Mouse (Mus musculus) hindbrain, embryonic 16.5 days (tissue): ENCODE measurements around the gene Tubg1. TPM values are rescaled to one million over a fixed set of nuclear protein-coding genes. Genes with fewer than 3 reads are reported as not detected.

ENCODE experiments used
- microRNA-seq: library from miRNA; unstranded; fragments of <30 nt; microRNA quantifications from one replicate; pipeline ENCODE4, GENCODE M21; 2017
- polyA plus RNA-seq: library from polyadenylated mRNA; unstranded; fragments of >200 nt; fragmentation: Nextera tagmentation; extraction: Ambion mirVana; gene quantifications from 2 replicates; pipeline ENCODE4 v1.2.1, GENCODE M21; 2015

The Tubg1 gene
- polyA plus RNA-seq, 1 experiment from 2014 or later, result 79.6 TPM

Small RNAs within 50 kb of the gene (microRNA-seq; reads per million reads assigned to microRNA genes)
- not detected for gene Gm27626

Other genes starting within 250 kb of the Tubg1 start
- 49.2 and 49.5 TPM in 2 replicates for gene Stat3, start 180.4 kb upstream of the Tubg1 start, polyA plus RNA-seq
- gene Cavin1, start 149.1 kb upstream of the Tubg1 start, polyA plus RNA-seq, result 47.0 and 61.8 TPM in 2 replicates
- 175 and 179 TPM in 2 replicates for gene Atp6v0a1, start 110.5 kb upstream of the Tubg1 start, polyA plus RNA-seq
- gene Naglu, start 49.9 kb upstream of the Tubg1 start, polyA plus RNA-seq, result 13.8 and 13.9 TPM in 2 replicates
- 0.26 and 0.50 TPM in 2 replicates for gene Hsd17b1, start 41.5 kb upstream of the Tubg1 start, polyA plus RNA-seq
- gene Coasy, start 37.4 kb upstream of the Tubg1 start, polyA plus RNA-seq, result 42.5 and 45.9 TPM in 2 replicates
- gene Mlx, start 32.7 kb upstream of the Tubg1 start, polyA plus RNA-seq, result 91.5 and 101 TPM in 2 replicates
- 17.9 and 19.0 TPM in 2 replicates for gene Psmc3ip, start 24.5 kb upstream of the Tubg1 start, polyA plus RNA-seq
- 22.8 and 24.3 TPM in 2 replicates for gene Retreg3, start within 50 bp of the Tubg1 start, polyA plus RNA-seq
- 56.9 and 60.3 TPM in 2 replicates for gene Tubg2, start 36.0 kb downstream of the Tubg1 start, polyA plus RNA-seq
- gene Cntnap1, start 50.6 kb downstream of the Tubg1 start, polyA plus RNA-seq, result 8.7 and 11.2 TPM in 2 replicates
- 9.3 and 9.5 TPM in 2 replicates for gene Plekhh3, start 51.4 kb downstream of the Tubg1 start, polyA plus RNA-seq
- gene Ccr10, start 55.5 kb downstream of the Tubg1 start, polyA plus RNA-seq, result 0.32 and 0.60 TPM in 2 replicates
- 30.0 and 32.4 TPM in 2 replicates for gene Ezh1, start 106.5 kb downstream of the Tubg1 start, polyA plus RNA-seq
- gene Ramp2, start 126.1 kb downstream of the Tubg1 start, polyA plus RNA-seq, result 100 and 108 TPM in 2 replicates
- gene Vps25, start 133.8 kb downstream of the Tubg1 start, polyA plus RNA-seq, result 128 and 131 TPM in 2 replicates
- gene Wnk4, start 140.6 kb downstream of the Tubg1 start, polyA plus RNA-seq, result 7.2 and 7.3 TPM in 2 replicates
- gene Cntd1, start 159.1 kb downstream of the Tubg1 start, polyA plus RNA-seq, result 0.83 and 1.0 TPM in 2 replicates
- gene Coa3, start 159.2 kb downstream of the Tubg1 start, polyA plus RNA-seq, result 226 and 232 TPM in 2 replicates
- 175 and 182 TPM in 2 replicates for gene Becn1, start 182.3 kb downstream of the Tubg1 start, polyA plus RNA-seq
- 106 and 117 TPM in 2 replicates for gene Psme3, start 196.3 kb downstream of the Tubg1 start, polyA plus RNA-seq
- gene Aoc2, start 205.1 kb downstream of the Tubg1 start, polyA plus RNA-seq, result 0.93 and 2.1 TPM in 2 replicates
- 0.15 and 0.29 TPM in 2 replicates for gene Aoc3, start 210.7 kb downstream of the Tubg1 start, polyA plus RNA-seq
- gene G6pc, start 247.6 kb downstream of the Tubg1 start, polyA plus RNA-seq, result not detected in 2 replicates